Mouse (Mus musculus) ovary, postnatal 14 days (tissue): ENCODE measurements around the gene Ifngr1.

Experiments
- DNase-seq: peaks from one replicate; pipeline ENCODE4 v3.0.0; 2022; ENCODE audit warnings: low spot score

The Ifngr1 gene

DNA sequence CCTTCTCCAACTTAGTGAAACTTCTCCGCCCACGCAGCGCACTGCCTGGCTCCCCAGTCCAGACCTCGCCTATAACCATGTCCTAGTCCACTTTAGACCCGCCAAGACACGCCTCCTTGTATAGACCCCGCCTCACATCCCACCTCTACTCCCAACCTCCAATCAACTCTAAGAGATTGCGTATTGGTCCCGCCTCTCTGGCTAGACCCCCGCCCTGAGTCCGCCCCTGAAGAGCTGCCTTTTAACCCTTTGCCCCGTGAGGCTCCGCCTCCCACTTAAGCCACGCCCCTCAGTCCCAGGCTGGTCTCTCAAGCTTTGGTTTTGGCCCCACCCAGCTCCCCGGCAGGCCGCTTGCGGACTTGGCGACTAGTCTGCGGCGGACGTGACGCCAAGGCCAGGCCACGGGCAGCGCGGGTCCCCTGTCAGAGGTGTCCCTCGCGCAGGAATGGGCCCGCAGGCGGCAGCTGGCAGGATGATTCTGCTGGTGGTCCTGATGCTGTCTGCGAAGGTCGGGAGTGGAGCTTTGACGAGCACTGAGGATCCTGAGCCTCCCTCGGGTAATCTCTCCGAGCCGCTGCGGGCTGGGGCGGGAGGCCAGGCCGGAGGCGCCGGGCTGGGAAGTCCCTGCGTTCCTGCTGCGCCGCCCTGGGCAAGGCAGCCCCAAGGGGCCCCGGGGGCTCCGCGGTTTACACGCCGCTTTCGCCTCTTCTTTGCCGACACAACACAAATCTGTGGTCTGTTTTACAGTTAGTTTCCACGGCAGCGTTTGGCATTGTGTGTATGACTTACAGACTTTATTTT lies at the start of gene Ifngr1:
Gene Ifngr1, plus strand, starts transcription at position 309 of the 801 bp plus-strand sequence.
- DNase-seq, result peak; percentile 98

DNA sequence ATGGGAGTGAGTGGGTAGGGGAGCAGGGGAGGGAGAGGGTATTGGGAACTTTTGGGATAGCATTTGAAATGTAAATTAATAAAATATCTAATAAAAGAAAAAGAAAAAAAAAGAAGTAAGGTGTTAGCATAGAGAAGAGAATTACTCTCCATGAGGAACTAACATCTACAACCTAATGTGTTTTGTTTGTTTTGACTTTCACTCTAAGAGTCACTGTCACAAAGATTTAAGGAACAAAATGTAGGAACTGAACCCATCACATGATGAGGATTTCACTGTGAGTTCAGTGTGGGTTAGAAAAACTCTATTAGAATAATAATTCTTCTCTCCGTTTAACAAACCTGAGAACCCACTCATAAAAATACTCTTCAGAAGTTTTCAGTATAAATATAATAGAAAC lies 44.9 kb upstream of the Ifngr1 start:
- DNase-seq, result no peak

DNA sequence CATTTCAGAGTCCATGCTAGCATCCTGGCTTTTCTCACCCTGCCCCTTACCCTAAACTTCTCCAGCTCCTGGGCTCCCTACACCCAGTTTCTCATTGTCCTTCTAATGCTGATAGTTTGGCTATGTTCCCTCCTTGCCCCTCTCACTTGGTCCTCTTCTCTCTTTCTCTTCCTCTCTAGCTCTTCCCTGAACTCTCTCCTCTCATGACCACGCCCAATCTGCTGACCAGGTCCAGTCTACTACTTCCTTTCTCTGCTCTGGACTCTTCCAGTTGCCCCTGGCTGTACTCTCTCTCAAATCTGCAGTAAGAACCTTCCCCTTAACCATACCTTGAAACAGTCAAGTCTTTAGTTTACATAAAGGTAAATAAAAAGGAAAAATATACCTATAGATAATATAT lies 43.7 kb upstream of the Ifngr1 start:
- no peak for DNase-seq

DNA sequence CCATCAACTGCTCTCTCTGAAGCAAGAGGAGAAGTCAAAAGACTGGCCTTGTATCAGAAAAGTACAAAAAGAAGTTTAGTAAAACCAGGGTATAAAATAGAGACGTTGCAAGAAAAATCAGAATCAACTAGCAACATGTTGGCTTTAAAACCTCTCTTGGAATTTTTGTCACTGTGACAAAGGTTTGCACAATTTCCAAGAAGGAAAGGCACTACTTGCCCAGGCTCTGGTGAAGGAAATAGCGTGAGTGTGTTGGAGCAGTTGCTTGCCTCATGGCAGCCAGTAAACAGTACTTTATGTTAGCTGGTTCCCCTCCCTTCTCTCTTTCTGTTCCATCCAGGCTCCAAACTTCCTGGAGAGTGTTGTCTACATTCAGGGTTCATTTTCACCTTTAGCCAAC lies 43.3 kb upstream of the Ifngr1 start:
- no peak for DNase-seq

DNA sequence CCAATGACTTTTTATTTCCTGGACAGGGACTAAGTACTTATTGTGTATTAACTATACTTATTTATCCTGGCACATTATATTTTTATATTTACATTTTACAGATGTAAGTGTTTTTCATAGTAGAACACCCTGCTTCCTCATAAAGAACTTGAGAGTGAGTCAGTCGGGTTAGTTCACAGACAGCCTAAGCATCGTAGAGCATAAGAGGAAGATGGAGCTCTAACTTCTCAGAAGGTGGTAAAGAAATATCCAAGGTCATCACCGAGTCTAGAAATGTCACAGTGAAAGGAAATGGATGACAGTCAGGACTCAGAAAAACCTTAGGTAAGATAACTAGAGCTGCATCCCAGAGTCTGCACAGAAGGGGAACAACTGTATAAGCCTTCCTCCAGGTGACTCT lies 40.2 kb upstream of the Ifngr1 start:
- DNase-seq, result no peak

DNA sequence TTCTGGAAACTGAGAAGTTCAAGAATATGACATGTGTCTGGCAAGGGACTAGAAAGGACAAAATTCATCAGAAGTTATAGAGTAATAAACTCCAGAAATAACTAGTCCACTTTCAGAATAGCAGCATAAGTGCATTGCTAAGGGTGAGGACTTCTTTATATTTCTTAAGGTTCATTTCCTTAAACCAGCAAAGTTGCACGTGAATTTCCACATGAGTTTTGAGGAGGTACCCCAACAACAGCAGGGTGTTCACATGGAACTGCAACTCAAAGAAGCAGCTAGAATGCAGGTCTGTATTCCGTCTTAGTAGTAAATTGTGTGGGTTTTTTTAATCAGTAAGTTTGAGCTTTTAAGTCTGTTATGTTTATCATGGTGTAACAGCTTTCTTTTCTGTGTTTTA lies 37.9 kb upstream of the Ifngr1 start:
- no peak for DNase-seq

DNA sequence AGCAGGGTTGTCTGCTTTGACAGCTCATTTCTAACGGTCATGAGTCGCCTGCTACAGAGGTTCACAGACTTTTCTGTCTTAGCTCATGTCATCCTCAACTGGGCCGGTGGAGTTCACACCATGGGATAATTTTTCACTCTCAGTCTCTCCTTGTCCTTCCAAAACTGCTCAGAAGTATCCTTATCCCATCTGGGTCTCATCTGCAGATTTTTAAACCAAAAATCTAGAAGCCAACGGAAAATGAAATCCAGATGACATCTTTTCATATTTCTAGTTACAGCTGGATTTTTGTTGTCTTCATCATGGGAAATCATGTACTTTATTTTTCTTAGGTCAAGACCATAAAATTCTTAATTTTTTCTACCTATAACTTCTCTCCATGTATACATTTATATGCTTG lies 34.1 kb upstream of the Ifngr1 start:
- DNase-seq, result no peak

DNA sequence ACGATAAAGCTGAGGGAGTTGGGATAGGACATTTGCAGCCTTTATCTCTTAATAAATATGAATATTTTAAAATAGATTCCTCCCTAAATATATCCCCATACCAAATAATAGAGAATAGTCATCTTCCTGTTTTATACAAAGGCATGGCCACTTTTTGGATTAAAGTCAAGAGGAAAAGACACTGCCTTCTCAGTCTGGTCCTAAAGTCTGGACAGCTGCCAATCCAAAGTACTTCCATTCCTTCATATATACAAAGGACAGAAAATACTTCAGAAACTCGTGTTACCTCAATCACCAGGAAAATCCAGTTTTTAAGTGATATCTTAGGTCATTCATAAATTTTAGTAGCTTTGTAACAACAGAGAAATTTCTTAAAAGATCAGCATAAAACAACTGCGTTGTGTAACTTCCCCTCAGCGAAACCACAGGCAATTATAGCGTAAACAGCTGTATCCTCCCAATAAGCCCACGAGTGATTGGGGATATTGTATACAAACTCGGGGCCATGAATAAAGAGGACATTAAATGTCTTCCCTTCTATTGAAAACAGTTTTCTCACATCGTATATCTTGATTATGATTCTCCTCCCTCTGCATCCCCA lies 32.1 kb upstream of the Ifngr1 start:
- DNase-seq, result no peak

DNA sequence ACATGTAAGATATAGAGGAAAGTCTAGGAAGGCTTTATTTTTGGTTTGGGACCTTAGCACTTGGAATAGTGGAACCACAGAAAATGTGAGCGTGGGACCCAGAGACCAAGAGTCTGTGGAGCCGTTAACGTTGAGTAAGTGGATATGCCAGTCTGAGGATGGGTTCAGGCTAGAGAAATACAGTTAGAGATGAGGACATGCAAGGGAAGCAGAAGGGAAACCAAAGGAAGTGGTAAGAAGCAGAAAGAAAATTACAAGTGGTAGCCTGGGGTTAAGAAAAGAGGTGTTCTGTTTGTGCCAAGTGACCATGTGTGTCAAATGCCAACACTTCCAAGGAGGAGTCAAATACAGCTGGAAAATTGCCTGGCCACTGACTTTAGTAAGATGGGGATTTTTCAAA lies 29.2 kb upstream of the Ifngr1 start:
- no peak for DNase-seq

DNA sequence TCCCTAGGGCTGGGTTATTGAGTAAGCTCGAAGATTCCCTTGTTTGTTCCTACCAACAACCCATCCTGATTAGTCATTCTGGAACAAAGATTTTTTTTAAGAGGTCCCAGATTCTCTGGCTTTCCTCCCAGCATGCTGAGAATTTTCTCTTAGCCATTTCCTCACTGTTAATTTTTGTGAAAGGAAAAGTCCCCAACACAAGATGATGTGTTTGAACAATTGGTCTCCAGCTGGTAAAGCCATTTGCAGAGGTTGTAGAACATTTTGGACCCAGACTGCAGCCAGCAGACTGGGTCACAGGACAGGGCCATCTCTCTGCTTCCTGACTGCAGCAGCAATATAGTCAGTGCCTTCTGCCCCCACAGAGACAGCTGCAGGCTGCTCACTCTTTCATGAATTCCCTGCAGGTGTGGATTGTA lies 28.3 kb upstream of the Ifngr1 start:
- no peak for DNase-seq

DNA sequence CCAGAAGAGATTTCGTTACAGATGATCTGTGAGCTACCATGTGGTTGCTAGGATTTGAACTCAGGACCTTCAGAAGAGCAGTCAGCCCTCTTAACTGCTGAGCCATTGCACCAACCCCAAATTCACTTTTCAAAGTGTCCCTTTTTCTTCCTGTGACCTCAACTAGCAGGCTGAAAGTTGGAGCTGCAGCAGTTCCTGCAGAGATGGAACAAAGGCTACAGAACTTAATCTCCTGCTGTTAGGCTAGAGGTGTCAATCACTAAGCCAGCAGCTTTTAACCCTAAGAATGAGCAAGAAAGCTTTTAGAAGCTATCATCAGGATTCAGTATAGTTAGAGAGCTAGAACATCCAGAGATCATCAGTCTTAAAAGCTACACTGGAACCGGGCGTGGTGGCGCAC lies 24.3 kb upstream of the Ifngr1 start:
- no peak for DNase-seq

DNA sequence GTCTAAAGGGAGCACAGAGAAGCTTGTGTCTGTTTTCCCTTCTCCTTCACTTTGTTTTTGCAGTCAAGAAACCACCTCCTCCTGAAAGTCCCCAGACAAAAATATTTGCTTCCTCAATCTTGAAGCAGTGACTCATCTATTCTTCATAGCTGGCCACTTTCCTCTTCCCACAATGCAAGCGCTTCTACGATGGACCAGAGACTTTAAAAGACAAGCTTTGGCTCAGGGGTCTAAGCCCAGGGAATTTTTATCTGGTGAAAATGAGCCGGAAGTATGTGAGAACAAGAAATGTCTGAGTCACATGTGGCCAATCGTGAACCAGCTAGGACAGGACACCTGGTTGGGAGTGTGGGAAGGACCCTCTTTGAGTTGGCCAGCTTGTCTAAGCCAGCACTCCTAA lies 21.5 kb upstream of the Ifngr1 start:
- no peak for DNase-seq

DNA sequence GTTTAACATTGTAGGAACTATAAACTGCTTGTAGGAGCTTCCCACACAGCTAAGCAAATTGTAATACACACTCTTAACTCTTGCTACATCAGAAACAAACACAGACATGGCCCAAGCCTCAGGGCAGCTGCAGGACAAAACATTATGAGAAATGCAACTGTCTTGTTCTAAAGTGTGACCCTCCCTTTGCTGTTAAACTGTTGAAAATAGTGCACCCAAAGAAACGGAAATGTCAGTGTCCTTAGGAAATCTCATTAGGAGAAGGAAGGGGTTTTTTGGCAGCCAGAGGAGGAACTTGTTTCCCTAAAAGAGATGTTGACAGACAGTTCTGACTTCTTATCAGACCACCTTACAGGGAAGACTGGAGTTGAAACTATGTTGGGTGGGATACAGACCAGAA lies 21.0 kb upstream of the Ifngr1 start:
- DNase-seq, result no peak

DNA sequence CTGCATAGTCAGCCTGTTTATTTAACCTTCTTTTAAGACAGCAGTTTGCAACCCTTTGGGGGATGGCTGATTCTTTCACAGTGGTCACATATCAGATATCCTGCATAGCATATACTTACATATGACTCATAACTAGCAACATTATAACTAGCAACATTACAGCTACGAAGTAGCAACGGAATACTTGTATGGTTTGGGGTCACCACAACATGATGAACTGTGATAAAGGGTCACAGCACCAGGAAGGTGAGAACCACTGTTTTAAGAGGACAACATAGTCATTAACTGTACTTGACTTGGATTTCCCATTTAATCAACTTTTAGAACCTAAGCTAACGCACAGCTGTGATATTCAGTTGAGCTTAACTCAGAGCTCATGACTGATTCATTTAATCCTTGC lies 14.2 kb upstream of the Ifngr1 start:
- no peak for DNase-seq

DNA sequence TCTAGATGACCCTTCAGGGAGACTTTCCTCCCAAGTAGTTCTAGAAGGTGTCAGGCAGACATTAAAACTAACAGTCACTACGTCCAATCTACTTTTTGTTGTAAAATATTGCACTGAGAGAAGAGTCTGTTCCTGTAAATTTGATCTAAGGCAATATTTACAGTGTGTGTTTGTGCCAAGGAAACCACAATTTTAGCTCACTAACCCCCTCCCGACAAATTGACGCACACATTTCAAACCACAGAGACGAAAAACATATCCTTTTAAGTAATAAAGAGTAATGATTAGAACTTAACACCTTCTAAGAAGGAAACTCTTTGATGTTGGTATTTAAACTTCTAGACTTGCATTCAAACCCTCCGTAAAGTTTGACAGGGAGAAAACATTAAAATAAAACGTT lies 13.7 kb upstream of the Ifngr1 start:
- DNase-seq, result no peak

DNA sequence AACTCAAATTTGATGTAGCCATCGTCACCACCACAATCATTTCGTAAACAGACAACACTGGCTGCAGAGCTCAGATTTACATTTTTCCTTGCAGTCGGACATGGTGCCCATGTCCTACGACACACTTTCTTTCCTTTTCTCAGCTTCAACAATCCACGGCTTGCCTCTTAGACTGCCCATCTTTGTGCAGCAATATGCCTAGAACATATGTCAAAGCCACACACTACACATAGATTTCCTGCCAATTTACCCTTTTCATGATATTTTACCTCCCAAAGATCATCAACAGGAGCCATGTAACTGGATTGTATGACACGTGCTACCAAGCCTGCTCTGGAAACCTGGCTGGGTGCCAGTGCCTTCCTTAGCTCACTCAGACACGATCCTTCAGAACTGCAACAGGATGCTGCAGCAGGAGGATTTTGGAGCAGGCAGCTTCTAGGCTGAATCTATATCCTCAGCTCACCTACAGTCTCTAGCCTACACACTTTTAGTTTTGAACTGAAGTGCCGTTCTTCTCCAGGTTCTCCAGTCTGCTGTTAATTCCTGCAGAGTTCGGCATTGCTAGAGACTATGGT lies 13.3 kb upstream of the Ifngr1 start:
- DNase-seq, result no peak

DNA sequence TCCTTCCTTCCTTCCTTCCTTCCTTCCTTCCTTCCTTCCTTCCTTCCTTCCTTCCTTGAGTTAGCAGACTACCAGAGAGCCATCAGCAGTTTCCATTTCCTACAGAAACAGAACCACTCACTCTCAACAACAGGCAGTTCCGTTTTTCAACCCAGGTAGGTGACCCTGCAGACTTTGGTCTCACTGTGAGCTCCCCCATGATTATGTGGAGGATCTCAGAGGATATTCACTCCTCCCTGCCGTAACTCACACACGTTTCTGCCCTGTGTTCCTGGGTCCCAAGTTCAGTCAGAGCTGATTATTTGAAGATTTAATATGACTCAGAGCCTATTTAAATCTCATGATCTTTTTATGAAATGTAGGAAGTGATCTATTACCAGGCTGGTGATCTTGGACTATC lies 11.1 kb upstream of the Ifngr1 start:
- DNase-seq, result no peak

DNA sequence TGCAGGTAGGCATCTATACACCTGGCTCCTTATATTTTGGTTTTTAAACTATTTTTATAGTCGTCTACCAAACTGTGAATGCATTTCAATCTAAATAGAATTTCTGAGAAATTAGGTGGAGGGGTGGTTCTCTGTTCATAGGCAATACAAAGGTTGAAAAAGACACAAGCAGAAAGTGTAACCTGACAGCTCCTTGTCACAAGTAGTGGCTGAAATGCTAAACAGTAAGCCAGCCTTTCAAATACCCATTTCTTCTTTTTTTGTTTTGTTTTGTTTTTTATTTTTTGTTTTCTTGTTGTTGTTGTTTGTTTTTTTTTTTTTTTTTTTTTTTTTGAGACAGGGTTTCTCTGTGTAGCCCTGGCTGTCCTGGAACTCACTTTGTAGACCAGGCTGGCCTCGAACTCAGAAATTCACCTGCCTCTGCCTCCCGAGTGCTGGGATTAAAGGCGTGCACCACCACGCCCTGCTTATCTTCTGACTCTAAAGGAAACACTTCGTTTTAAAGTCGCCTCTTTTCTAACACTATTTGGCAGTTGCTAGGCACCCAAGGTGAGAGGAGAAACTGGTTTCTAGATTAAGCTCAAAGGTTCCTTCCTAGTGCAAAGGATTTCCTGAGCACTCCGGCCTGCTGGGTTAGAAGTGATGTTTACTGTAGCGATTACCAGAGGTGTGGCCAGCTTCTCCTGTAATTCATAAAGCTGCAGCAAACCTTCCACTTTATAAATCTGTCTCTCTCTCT lies 9.7 kb upstream of the Ifngr1 start:
- DNase-seq, result no peak

DNA sequence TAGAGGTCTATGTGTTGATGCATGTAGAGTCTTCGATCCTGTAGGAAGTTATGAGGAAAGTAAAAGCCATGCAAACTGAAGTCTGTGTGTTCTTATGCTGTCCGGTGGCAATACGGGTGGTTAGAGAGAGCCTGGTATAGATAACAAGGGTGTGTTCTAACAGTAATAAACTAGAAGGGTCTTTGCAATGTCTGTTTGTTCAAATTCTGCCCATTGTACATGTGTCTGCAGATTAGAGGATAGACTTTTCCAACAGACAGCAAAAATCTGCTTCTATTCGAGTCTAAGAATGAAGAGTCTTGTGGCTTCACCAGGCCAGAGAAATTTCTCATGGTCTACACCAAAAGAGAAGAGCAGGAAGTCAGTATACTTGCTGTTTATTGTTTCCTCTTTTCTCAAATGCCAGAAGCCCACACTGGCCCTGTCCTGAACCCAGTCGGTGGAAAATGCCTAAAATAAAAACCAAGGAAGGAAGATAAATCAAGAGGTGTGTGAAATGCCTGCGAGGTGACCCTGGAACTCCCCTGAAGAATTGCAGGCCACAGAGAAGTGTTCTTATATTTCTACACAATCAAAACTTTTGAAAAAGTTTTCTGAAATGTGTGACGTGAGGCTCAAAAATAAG lies 8.8 kb upstream of the Ifngr1 start:
- DNase-seq, result no peak

DNA sequence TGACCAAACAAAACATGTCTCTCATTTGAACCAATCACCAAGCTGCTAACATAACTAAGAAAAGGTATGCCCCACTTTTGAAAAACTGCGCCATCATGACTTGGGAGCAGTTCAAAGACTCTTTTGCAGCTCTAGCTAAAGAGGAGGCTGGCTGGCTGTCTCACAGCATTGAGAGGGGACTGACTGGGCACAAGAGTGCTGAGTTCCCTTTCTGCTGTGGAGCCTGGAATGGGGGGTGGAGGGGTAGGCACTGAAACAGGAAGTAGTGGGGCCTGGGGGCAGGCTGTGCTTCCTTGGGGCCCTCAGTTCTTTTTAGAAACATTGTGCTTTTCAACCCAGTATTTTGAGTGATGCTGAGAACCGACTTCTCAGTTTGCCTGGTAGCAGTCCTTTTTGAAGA lies 7.7 kb upstream of the Ifngr1 start:
- DNase-seq, result no peak

DNA sequence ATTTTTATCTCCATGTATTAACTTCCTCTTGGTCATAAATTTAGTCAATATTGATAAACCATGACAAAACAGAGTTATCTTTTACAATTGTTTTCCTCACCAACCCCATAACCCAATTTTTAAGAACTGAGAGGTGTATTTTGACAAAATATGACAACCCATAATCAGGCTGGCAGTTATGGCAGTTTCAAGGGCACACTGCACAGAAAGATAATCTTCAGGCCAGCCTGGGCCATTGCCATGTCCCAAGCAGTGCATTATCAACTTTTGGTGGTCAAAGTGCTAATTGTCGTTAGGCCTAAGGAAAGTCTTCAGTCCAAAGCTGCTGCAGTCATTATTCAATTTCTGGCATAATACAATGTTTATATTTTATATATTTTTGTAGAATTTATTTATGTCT lies 6.9 kb upstream of the Ifngr1 start:
- DNase-seq, result no peak

DNA sequence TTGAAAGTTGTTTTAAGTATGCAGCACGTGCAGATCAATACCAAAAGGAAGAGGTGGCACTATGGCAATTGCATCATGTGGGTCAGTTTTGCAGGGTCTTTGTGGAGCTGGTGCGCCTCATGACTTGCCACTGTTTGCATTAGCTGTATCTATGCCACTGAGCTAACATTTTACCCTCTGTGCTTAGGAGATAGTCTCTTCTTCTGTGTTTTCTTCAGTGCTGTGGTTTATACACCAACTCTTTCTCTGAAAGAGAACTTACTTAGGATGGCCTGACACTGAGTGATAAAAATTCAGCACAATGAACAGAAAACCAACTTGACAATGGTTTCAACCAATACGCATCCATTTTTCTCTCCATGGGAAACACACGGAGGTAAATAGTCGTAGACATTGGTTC lies 5.9 kb upstream of the Ifngr1 start:
- no peak for DNase-seq

DNA sequence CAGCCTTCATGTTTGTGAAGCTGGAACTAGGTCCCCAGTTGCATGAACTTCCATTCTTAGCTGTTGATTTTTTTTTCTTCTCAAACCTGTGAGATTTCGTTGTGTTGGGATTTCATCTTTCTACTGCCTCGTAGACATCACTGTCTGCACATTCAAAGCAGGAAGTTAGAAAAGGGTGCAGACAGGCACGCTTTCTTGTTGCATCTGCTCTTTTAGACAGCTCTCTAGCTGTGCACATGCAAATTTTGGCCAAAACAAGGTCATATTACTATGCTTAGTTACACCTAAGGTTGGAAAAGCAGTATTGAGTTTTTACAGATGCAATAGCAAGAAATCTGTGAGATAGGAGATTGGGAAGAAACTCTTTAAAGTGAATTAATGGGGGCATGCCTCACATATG lies 4.5 kb upstream of the Ifngr1 start:
- DNase-seq, result no peak
